In genomic region chr1:20791414-20791813, GRCm38 (mm10) we compare ENCODE assay signal across 34 mouse cellular contexts. TPM values are rescaled to one million over a fixed set of nuclear protein-coding genes. Genes with fewer than 3 reads are reported as not detected.
"Had no signal": no experiment of that assay in that cellular context is flagged by ENCODE, and none has a peak within 500 bp of the region (broad histone marks: within the 10 kb centered on the region; RNA-seq: fewer than 3 reads in every experiment).

No protein-coding gene starts in this region.

- H3K9ac ChIP-seq: heart, embryonic 12.5 days; hindbrain, embryonic 12.5 days; hindbrain, embryonic 14.5 days; intestine, embryonic 15.5 days; limb, embryonic 12.5 days; liver, embryonic 13.5 days had no signal

- ATAC-seq: hindbrain, embryonic 16.5 days; intestine, embryonic 15.5 days; intestine, postnatal 0 days had no signal

- H3K27ac ChIP-seq: gastrocnemius, adult 2 months; heart, embryonic 10.5 days; hindbrain, embryonic 10.5 days; hindbrain, embryonic 12.5 days; hindbrain, embryonic 14.5 days; intestine, embryonic 15.5 days; layer of hippocampus, adult 2 months; left cerebral cortex, adult 2 months; limb, embryonic 10.5 days; limb, embryonic 12.5 days; liver, embryonic 13.5 days had no signal

- H3K4me1 ChIP-seq: heart, embryonic 10.5 days; heart, embryonic 12.5 days; hindbrain, embryonic 10.5 days; hindbrain, embryonic 12.5 days; intestine, embryonic 15.5 days; limb, embryonic 12.5 days had no signal

- H3K36me3 ChIP-seq: heart, embryonic 10.5 days; heart, embryonic 12.5 days; hindbrain, embryonic 10.5 days; hindbrain, embryonic 12.5 days; intestine, embryonic 15.5 days; limb, embryonic 10.5 days; limb, embryonic 12.5 days; liver, embryonic 13.5 days had no signal

- H3K9me3 ChIP-seq: heart, embryonic 10.5 days; heart, embryonic 12.5 days; hindbrain, embryonic 10.5 days; hindbrain, embryonic 12.5 days; intestine, embryonic 15.5 days; limb, embryonic 10.5 days; limb, embryonic 12.5 days; liver, embryonic 13.5 days had no signal

- H3K4me3 ChIP-seq: gastrocnemius, adult 2 months; heart, embryonic 10.5 days; heart, embryonic 12.5 days; hindbrain, embryonic 10.5 days; hindbrain, embryonic 12.5 days; intestine, embryonic 15.5 days; layer of hippocampus, adult 2 months; left cerebral cortex, adult 2 months; limb, embryonic 10.5 days; limb, embryonic 12.5 days; liver, embryonic 13.5 days had no signal

- DNase-seq: gastrocnemius, adult 2 months; gastrocnemius, postnatal 10 days; gastrocnemius, postnatal 25 days; heart, adult 18-20 months; heart, postnatal 10 days; heart, postnatal 4 days; kidney, adult 18-20 months; kidney, adult 8-10 months; kidney, postnatal 10 days; kidney, postnatal 25 days; kidney, postnatal 4 days; liver; liver, embryonic 13.5 days had no signal

- H3K27me3 ChIP-seq: heart, embryonic 12.5 days; hindbrain, embryonic 12.5 days; intestine, embryonic 15.5 days; limb, embryonic 12.5 days; liver, embryonic 13.5 days had no signal

- H3K4me2 ChIP-seq: heart, embryonic 12.5 days; hindbrain, embryonic 12.5 days; hindbrain, embryonic 14.5 days; intestine, embryonic 15.5 days; limb, embryonic 12.5 days; liver, embryonic 11.5 days; liver, embryonic 13.5 days had no signal

RNA-seq across cellular contexts. Expression of gene Il17f, which starts 1.0 kb away (rescaled TPM):
- total RNA-seq: gastrocnemius, adult 2 months; gastrocnemius, postnatal 25 days; gastrocnemius, postnatal 4 days; granulocyte monocyte progenitor cell, adult 5-6 weeks; heart, adult 18-20 months; heart, adult 8-10 months; heart, postnatal 10 days; heart, postnatal 25 days; layer of hippocampus, postnatal 25 days; left cerebral cortex, adult 2 months; left cerebral cortex, postnatal 14 days had no signal
- polyA plus RNA-seq: heart, embryonic 10.5 days; heart, embryonic 12.5 days; hindbrain, embryonic 10.5 days; hindbrain, embryonic 14.5 days; hindbrain, embryonic 16.5 days; intestine, embryonic 15.5 days; intestine, postnatal 0 days; kidney, embryonic 14.5 days; kidney, embryonic 16.5 days; limb, embryonic 10.5 days; limb, embryonic 12.5 days; liver, embryonic 11.5 days; liver, embryonic 13.5 days had no signal
